Mouse (Mus musculus): Measurements from ENCODE around the gene Erh. TPM values are rescaled to one million over a fixed set of nuclear protein-coding genes. Genes with fewer than 3 reads are reported as not detected.

Erh gene
- 73.9 and 101 TPM in 2 replicates for polyA plus RNA-seq (2012; rRNA removed)

DNA sequence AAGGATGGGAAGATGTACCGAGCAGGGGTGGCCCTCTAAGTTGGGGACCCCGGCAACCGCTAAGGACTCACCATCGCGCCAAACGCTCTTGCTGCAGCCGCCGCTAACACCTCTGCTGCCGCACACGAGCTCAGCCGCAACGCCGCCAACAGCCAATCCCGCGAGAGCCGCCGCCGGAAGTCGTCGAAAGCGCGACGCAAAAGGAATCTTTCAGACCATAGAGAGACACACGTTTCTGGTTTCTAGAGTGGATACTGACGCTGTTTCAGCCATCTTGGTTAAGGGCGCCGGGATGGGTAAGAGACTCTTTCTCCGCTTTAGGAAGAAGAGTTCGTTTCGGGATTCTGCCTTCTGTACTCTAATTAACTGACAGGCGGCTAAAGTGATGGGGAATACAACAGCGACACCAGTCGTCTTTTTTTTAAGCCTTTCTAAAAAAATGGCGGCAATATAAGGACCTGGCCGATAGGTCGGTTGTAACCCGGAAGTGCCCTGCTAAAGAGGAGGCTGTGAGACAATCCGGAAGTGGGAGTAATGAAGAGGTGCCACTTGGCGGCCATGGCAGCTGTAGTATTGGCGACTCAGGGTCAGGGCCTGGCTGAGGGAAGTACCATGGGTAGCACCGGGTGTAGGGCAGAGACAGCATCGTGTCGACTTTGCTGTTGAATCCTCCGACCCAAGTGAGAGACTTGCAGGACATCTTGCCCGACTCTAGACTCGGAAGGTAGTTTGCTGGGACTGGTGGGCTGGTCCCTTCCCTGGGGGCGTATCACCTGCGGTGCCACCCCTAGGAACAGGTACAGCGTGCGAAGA, at the start of gene Erh, which contains the start of gene Slc39a9:
Gene Erh, minus strand, starts transcription at position 649 of the 813 bp plus-strand sequence.
Gene Slc39a9, plus strand, starts transcription at position 191 of the 813 bp plus-strand sequence.
- TF ChIP-seq POLR2A (IDR thresholded peaks at IDR 0.05; ENCODE audit: control insufficient read depth, low read depth, low read length) (peak; percentile 82; the same call in 1 of the 2 replicates), CTCF (IDR thresholded peaks at IDR 0.05; ENCODE audit: control insufficient read depth, insufficient read depth, insufficient replicate concordance, low read depth, low read length) (no peak)
- peak within 1 kb of the TSS; percentile 90 for H3K27ac ChIP-seq (ENCODE audit: control insufficient read depth, insufficient read depth, low read depth, low read length)
- H3K4me3 ChIP-seq (ENCODE audit: control insufficient read depth, low read depth, low read length), result peak within 1 kb of the TSS; percentile 93
- no peaks in the 10 kb centered on the region for H3K27me3 ChIP-seq (ENCODE audit: control insufficient read depth, insufficient read depth, low read length)
- H3K4me1 ChIP-seq (ENCODE audit: control insufficient read depth, insufficient read depth, low read length), result no peaks in the 10 kb centered on the region; the same call in 1 of the 2 replicates
- H3K36me3 ChIP-seq (ENCODE audit: control insufficient read depth, insufficient read depth, low read length), result peaks cover 2% of the 10 kb centered on the region

DNA sequence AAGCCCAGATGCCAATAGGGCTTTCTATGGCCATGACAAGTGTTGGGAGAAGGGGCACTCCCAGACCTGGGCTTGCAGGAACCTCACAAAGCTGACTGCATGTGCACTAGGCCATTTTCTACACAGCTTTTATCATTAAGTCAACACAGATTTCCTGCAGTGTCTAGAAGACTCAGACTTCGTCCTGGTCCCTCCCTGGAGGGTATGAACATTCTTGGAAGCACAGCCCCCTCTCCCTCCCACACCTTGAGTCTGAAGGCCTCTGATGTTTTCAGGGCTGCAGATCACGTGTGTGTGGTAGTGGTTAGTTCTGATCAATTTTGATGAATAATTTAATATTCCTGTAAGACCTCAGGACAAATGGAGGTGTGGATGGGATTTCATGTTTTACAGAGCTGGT, 49.6 kb upstream of the Erh start:
- Histone ChIP-seq H3K4me3 (ENCODE audit: control insufficient read depth, low read depth, low read length) (no peak overlapping the region), H3K27ac (ENCODE audit: control insufficient read depth, insufficient read depth, low read depth, low read length) (no peak overlapping the region), H3K4me1 (ENCODE audit: control insufficient read depth, insufficient read depth, low read length) (peaks cover 14% of the 10 kb centered on the region), H3K36me3 (ENCODE audit: control insufficient read depth, insufficient read depth, low read length) (no peaks in the 10 kb centered on the region), H3K27me3 (ENCODE audit: control insufficient read depth, insufficient read depth, low read length) (no peaks in the 10 kb centered on the region)
- TF ChIP-seq CTCF (IDR thresholded peaks at IDR 0.05; ENCODE audit: control insufficient read depth, insufficient read depth, insufficient replicate concordance, low read depth, low read length) (no peak), POLR2A (IDR thresholded peaks at IDR 0.05; ENCODE audit: control insufficient read depth, low read depth, low read length) (no peak)

DNA sequence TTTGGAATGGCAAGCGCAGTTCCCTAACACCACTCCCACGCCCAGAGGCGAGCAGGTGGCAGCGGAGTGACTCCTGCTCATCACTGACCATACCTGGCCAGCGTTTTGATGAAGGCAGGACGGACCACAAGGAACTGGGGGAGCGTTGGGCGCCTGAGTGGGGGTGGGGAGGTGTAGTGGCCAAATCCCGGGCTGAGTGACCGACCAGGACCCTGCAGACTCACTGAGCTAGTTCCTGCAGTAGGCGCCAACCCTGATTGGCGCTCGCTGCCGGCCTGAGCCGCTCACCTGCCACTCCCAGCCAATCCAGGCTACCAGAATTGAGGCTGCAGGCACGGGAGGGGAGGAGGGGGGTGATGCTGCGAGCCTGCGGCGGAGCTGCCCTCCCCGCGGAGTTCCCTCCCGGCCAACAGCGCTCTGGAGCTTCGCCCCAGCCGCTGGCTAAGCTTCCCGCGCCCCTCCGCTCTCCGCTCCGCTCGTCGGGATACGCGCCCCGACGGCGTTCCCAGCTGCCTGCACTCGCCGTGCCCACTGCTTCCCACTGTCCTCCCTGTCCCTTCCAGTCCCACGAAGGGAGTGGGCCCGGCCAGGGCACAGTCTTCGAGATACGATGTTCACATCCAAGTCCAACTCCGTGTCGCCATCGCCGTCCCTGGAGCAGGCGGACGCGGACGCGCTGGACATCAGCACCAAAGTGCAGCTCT, 48.3 kb upstream of the Erh start, which contains the start of gene Plekhd1:
Gene Plekhd1, plus strand, starts transcription at position 323 of the 704 bp plus-strand sequence.
- TF ChIP-seq POLR2A (IDR thresholded peaks at IDR 0.05; ENCODE audit: control insufficient read depth, low read depth, low read length) (no peak), CTCF (IDR thresholded peaks at IDR 0.05; ENCODE audit: control insufficient read depth, insufficient read depth, insufficient replicate concordance, low read depth, low read length) (no peak)
- no peak within 1 kb of the TSS for H3K27ac ChIP-seq (ENCODE audit: control insufficient read depth, insufficient read depth, low read depth, low read length)
- no peaks in the 10 kb centered on the region for H3K36me3 ChIP-seq (ENCODE audit: control insufficient read depth, insufficient read depth, low read length)
- peaks cover 14% of the 10 kb centered on the region for H3K4me1 ChIP-seq (ENCODE audit: control insufficient read depth, insufficient read depth, low read length)
- no peaks in the 10 kb centered on the region for H3K27me3 ChIP-seq (ENCODE audit: control insufficient read depth, insufficient read depth, low read length)
- H3K4me3 ChIP-seq (ENCODE audit: control insufficient read depth, low read depth, low read length), result peak within 1 kb of the TSS; percentile 79

DNA sequence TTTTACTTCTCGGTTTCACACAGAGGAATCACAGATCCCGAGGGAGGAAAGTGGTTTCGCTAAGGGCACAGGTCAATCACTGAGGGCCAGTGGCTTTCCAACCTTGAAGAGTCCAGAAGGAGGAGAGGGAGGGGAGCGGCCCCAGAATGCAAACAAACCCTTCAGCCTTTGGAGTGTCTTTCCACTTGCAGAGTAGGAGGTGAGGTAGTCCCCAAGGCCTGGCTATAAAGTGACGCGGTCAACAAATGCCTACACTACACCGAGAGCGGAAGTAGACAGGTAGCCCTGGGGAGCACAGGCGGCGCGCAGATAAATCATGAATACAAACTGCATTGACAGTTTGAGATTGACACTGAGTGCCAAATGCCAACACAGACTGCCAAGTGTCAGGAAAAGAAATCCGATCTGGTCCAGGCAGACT, 47.5 kb upstream of the Erh start:
- no peak for TF ChIP-seq POLR2A (IDR thresholded peaks at IDR 0.05; ENCODE audit: control insufficient read depth, low read depth, low read length)
- no peak for TF ChIP-seq CTCF (IDR thresholded peaks at IDR 0.05; ENCODE audit: control insufficient read depth, insufficient read depth, insufficient replicate concordance, low read depth, low read length)
- Histone ChIP-seq H3K4me3 (ENCODE audit: control insufficient read depth, low read depth, low read length) (peak overlapping the region; percentile 79), H3K4me1 (ENCODE audit: control insufficient read depth, insufficient read depth, low read length) (peaks cover 14% of the 10 kb centered on the region), H3K36me3 (ENCODE audit: control insufficient read depth, insufficient read depth, low read length) (no peaks in the 10 kb centered on the region), H3K27ac (ENCODE audit: control insufficient read depth, insufficient read depth, low read depth, low read length) (no peak overlapping the region), H3K27me3 (ENCODE audit: control insufficient read depth, insufficient read depth, low read length) (no peaks in the 10 kb centered on the region)

DNA sequence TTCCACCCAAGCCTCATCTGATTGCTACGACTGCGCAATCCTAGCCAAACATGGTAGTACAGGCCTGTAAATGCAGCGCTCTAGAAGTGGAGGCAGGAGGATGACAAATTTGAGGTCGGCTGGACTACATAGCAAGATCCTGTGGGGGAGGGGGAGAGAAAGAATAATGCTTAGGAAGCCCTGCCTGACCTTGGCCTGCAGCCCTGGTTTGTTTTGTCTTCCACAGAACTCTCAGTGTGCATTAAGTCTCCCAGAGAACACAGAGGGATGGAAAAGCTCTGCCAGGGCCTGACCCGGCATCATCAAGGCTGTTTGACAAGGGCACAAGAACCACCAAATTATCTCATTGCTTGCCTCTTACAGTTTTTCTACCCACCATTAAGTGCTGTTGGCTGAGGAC, 45.6 kb upstream of the Erh start:
- Histone ChIP-seq H3K4me1 (ENCODE audit: control insufficient read depth, insufficient read depth, low read length) (peaks cover 14% of the 10 kb centered on the region), H3K36me3 (ENCODE audit: control insufficient read depth, insufficient read depth, low read length) (no peaks in the 10 kb centered on the region), H3K27ac (ENCODE audit: control insufficient read depth, insufficient read depth, low read depth, low read length) (no peak overlapping the region), H3K27me3 (ENCODE audit: control insufficient read depth, insufficient read depth, low read length) (no peaks in the 10 kb centered on the region), H3K4me3 (ENCODE audit: control insufficient read depth, low read depth, low read length) (no peak overlapping the region)
- TF ChIP-seq POLR2A (IDR thresholded peaks at IDR 0.05; ENCODE audit: control insufficient read depth, low read depth, low read length), result no peak
- TF ChIP-seq CTCF (IDR thresholded peaks at IDR 0.05; ENCODE audit: control insufficient read depth, insufficient read depth, insufficient replicate concordance, low read depth, low read length), result no peak

DNA sequence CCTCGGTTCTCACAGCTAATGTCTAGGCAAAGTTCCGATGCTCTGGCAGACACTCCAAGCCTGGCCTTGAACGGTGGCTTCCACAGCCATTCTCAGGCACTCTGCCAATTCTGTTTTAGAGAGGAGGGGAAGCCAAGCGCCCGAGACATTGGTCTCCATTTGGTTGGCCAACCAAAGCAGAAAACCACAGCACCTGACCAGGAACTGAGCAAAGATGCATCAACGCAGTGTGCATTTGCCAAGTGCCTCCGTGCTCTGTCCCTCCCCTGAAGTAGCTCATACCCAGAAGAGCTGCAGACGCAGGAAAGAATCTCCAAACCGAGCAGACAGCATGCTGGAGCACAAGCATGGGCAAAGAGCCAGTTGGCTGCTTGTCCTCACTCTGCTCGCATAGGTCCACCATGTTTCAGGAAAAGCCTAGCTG, 43.7 kb upstream of the Erh start:
- no peak overlapping the region for H3K4me3 ChIP-seq (ENCODE audit: control insufficient read depth, low read depth, low read length)
- H3K27ac ChIP-seq (ENCODE audit: control insufficient read depth, insufficient read depth, low read depth, low read length), result no peak overlapping the region; the same call in 1 of the 2 replicates

DNA sequence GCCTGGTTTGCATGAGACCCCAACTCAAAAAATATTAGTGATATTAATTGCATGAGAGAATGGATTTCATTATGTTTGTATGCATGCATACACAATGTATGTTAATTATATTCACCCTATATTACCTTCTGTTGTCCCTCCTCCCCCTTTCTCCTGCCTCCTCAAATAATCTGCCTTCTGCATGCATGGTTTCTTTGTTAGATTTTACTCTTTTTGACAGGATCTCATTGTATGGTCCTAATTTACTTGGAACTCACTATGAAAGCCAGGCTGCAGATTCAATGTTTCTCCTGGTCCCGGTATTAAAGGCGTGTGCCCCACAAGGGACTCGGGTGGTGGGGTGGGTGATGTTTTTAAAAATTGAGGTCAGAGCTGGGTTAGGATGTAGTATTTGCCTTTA, 40.2 kb upstream of the Erh start:
- no peaks in the 10 kb centered on the region for H3K4me1 ChIP-seq (ENCODE audit: control insufficient read depth, insufficient read depth, low read length)
- H3K4me3 ChIP-seq (ENCODE audit: control insufficient read depth, low read depth, low read length), result no peak overlapping the region
- TF ChIP-seq CTCF (IDR thresholded peaks at IDR 0.05; ENCODE audit: control insufficient read depth, insufficient read depth, insufficient replicate concordance, low read depth, low read length), result no peak
- TF ChIP-seq POLR2A (IDR thresholded peaks at IDR 0.05; ENCODE audit: control insufficient read depth, low read depth, low read length), result no peak
- H3K27me3 ChIP-seq (ENCODE audit: control insufficient read depth, insufficient read depth, low read length), result no peaks in the 10 kb centered on the region
- H3K36me3 ChIP-seq (ENCODE audit: control insufficient read depth, insufficient read depth, low read length), result no peaks in the 10 kb centered on the region
- H3K27ac ChIP-seq (ENCODE audit: control insufficient read depth, insufficient read depth, low read depth, low read length), result no peak overlapping the region

More for the DNA sequence above, 43.7 kb upstream of the Erh start:
- H3K36me3 ChIP-seq (ENCODE audit: control insufficient read depth, insufficient read depth, low read length), result no peaks in the 10 kb centered on the region
- H3K27me3 ChIP-seq (ENCODE audit: control insufficient read depth, insufficient read depth, low read length), result no peaks in the 10 kb centered on the region
- peaks cover 9% of the 10 kb centered on the region for H3K4me1 ChIP-seq (ENCODE audit: control insufficient read depth, insufficient read depth, low read length)
- no peak for TF ChIP-seq CTCF (IDR thresholded peaks at IDR 0.05; ENCODE audit: control insufficient read depth, insufficient read depth, insufficient replicate concordance, low read depth, low read length)
- TF ChIP-seq POLR2A (IDR thresholded peaks at IDR 0.05; ENCODE audit: control insufficient read depth, low read depth, low read length), result no peak
